Mouse (Mus musculus) G1E (cell line): ENCODE data around the gene Myo3b.

Experiments used
- CTCF ChIP-seq: IDR thresholded peaks from 2 replicates; pipeline ENCODE4 v1.5.1; 2012; ENCODE audit warnings: low read depth, low read length, inconsistent platforms, mixed read lengths
- GATA1 ChIP-seq: IDR thresholded peaks from 2 replicates; pipeline ENCODE4 v1.6.1; 2012; ENCODE audit warnings: borderline replicate concordance, low read length, inconsistent platforms, mixed read lengths
- POLR2AphosphoS5 ChIP-seq: IDR thresholded peaks from 2 replicates; pipeline ENCODE4 v1.6.1; 2012; ENCODE audit warnings: low read depth, low read length, inconsistent platforms; ENCODE audit not compliant: insufficient replicate concordance
- TAL1 ChIP-seq: conservative IDR thresholded peaks from 2 replicates; pipeline ENCODE4 v1.6.1; 2012; ENCODE audit warnings: low read depth, low read length, inconsistent platforms, mixed read lengths

GRCm38 (mm10) chr2:70214401-70214800 is 175.5 kb downstream of the Myo3b start:
- TF ChIP-seq CTCF: no peak
- no peak for TF ChIP-seq GATA1
- no peak for TF ChIP-seq TAL1
- TF ChIP-seq POLR2AphosphoS5: no peak
